Mouse (Mus musculus) heart, adult 2 months (tissue): ENCODE measurements at regions not wholly inside any gene's neighbourhood (a gene's known extent, or its start where the extent isn't known, plus 50 kb on each side); places are given as distances from the start of the nearest gene placed in this dataset.

ENCODE experiments used
- DNase-seq, 2 experiments: peaks; one replicate each; pipeline ENCODE4 v3.0.0; 2021
- H3K27ac ChIP-seq: fragments of 200-600 bp; 2 replicates; pipeline ENCODE4 v1.8.1; 2022
- H3K27me3 ChIP-seq: fragments of 200-500 bp; 2 replicates; pipeline ENCODE4 v1.6.1; 2012; ENCODE audit warnings: mild to moderate bottlenecking, low read length, inconsistent platforms, mixed read lengths; ENCODE audit not compliant: control insufficient read depth, insufficient read depth
- H3K36me3 ChIP-seq: fragments of 200-500 bp; 2 replicates; pipeline ENCODE4 v1.6.1; 2012; ENCODE audit warnings: low read length, inconsistent platforms; ENCODE audit not compliant: control insufficient read depth, insufficient read depth
- H3K4me1 ChIP-seq: fragments of 200-500 bp; 2 replicates; pipeline ENCODE4 v1.6.1; 2011; ENCODE audit warnings: low read length; ENCODE audit not compliant: control insufficient read depth, insufficient read depth
- H3K4me3 ChIP-seq: fragments of 200-600 bp; 2 replicates; pipeline ENCODE4 v1.8.1; 2022
- H3K79me2 ChIP-seq: fragments of 200-500 bp; replicated peaks from 2 replicates; pipeline ENCODE4 v1.6.1; 2012; ENCODE audit warnings: mild to moderate bottlenecking, inconsistent platforms, low read length, moderate library complexity, mixed read lengths; ENCODE audit not compliant: control insufficient read depth, insufficient read depth
- H3K9ac ChIP-seq: fragments of 200-500 bp; 2 replicates; pipeline ENCODE4 v1.6.1; 2012; ENCODE audit warnings: low read depth, mild to moderate bottlenecking, control low read depth, inconsistent platforms, low read length, mixed read lengths
- CTCF ChIP-seq: fragments of 200-600 bp; IDR thresholded peaks from 2 replicates; pipeline ENCODE4 v1.8.1; 2022; ENCODE audit warnings: antibody characterized with exemption, mild to moderate bottlenecking, moderate library complexity
- EP300 ChIP-seq: fragments of 200-500 bp; IDR thresholded peaks from 2 replicates; pipeline ENCODE4 v1.6.1; 2011; ENCODE audit warnings: low read depth, low read length, control low read depth; ENCODE audit not compliant: insufficient read depth
- POLR2A ChIP-seq: fragments of 200-500 bp; IDR thresholded peaks from 2 replicates; pipeline ENCODE4 v1.6.1; 2011; ENCODE audit warnings: mild to moderate bottlenecking, low read depth, low read length, control low read depth; ENCODE audit not compliant: insufficient read depth
- WGBS: fragments of 180-500 bp; shearing (Covaris S2); methylation state at CpG from one replicate; pipeline ENCODE4 v1.1.7; 2018; 5-methylcytosine and 5-hydroxymethylcytosine counted together
- intact Hi-C: fragments of 180-260 bp; cut with DNase I; formaldehyde crosslinking; loops from one replicate; pipeline ENCODE4 v1.15.1; 2025

- TF ChIP-seq CTCF, result no peak
- TF ChIP-seq POLR2A, result no peak
- no peak for TF ChIP-seq EP300
- Histone ChIP-seq H3K27ac (peak overlapping the region; percentile 69), H3K4me1 (peaks cover 4% of the 10 kb centered on the region), H3K79me2 (no peaks in the 10 kb centered on the region), H3K4me3 (no peak overlapping the region), H3K9ac (no peak overlapping the region), H3K36me3 (no peaks in the 10 kb centered on the region), H3K27me3 (no peaks in the 10 kb centered on the region)
- WGBS, result 25% methylated on average over 8 of the region's 8 CpGs
- DNase-seq, result no peak
- intact Hi-C loops, result loop anchor here (5.0 kb wide), 1 partner anchor 88 kb away; the partner anchor contains the start of gene Kctd15
Observed at GRCm38 (mm10) chr7:34569747-34570113, 86.8 kb downstream of the Kctd15 start.

- Histone ChIP-seq H3K9ac (no peak overlapping the region), H3K4me1 (peaks cover 4% of the 10 kb centered on the region), H3K79me2 (no peaks in the 10 kb centered on the region), H3K27ac (no peak overlapping the region), H3K36me3 (no peaks in the 10 kb centered on the region), H3K27me3 (no peaks in the 10 kb centered on the region), H3K4me3 (no peak overlapping the region)
- no peak for TF ChIP-seq POLR2A
- no peak for TF ChIP-seq CTCF
- no peak for TF ChIP-seq EP300
- WGBS, result 62% methylated on average over 5 of the region's 5 CpGs
- intact Hi-C loops, result no loop called here
- no peak for DNase-seq
Observed at GRCm38 (mm10) chr7:34567575-34567974, 89.0 kb downstream of the Kctd15 start.

- no peak overlapping the region for H3K4me3 ChIP-seq
- no peak overlapping the region for H3K9ac ChIP-seq
- 82% methylated on average over 2 of the region's 2 CpGs for WGBS
- no peak for DNase-seq
- no peaks in the 10 kb centered on the region for H3K36me3 ChIP-seq
- H3K27me3 ChIP-seq, result no peaks in the 10 kb centered on the region
- intact Hi-C loops, result no loop called here
- no peaks in the 10 kb centered on the region for H3K79me2 ChIP-seq
- peak; percentile 36 for TF ChIP-seq CTCF
- no peak for TF ChIP-seq EP300
- no peak for TF ChIP-seq POLR2A
- no peak overlapping the region for H3K27ac ChIP-seq
- H3K4me1 ChIP-seq, result no peaks in the 10 kb centered on the region
Observed at GRCm38 (mm10) chr7:34562160-34562559, 94.4 kb downstream of the Kctd15 start.

- intact Hi-C loops, result no loop called here
- DNase-seq, result no peak
- Histone ChIP-seq H3K79me2 (no peaks in the 10 kb centered on the region), H3K4me3 (no peak overlapping the region), H3K27me3 (no peaks in the 10 kb centered on the region), H3K9ac (no peak overlapping the region), H3K27ac (no peak overlapping the region), H3K36me3 (no peaks in the 10 kb centered on the region), H3K4me1 (no peaks in the 10 kb centered on the region)
- 79% methylated on average over 8 of the region's 8 CpGs for WGBS
- TF ChIP-seq POLR2A, result no peak
- TF ChIP-seq CTCF, result peak; percentile 28
Observed at GRCm38 (mm10) chr7:34558615-34559343, 97.8 kb downstream of the Kctd15 start.

GRCm38 (mm10) chr7:34555196-34555595 is 101.3 kb downstream of the Kctd15 start:
- Histone ChIP-seq H3K9ac (no peak overlapping the region), H3K27ac (no peak overlapping the region), H3K79me2 (no peaks in the 10 kb centered on the region), H3K4me1 (no peaks in the 10 kb centered on the region), H3K27me3 (no peaks in the 10 kb centered on the region), H3K4me3 (no peak overlapping the region), H3K36me3 (no peaks in the 10 kb centered on the region)
- intact Hi-C loops, result no loop called here
- peak in 1 of 2 experiments; percentile 30 for DNase-seq
- TF ChIP-seq EP300 (no peak), POLR2A (no peak), CTCF (no peak)
- 71% methylated on average over 6 of the region's 6 CpGs for WGBS

- no peak for DNase-seq
- Histone ChIP-seq H3K4me3 (no peak overlapping the region), H3K4me1 (no peaks in the 10 kb centered on the region), H3K27ac (no peak overlapping the region), H3K79me2 (no peaks in the 10 kb centered on the region), H3K27me3 (no peaks in the 10 kb centered on the region), H3K36me3 (no peaks in the 10 kb centered on the region), H3K9ac (no peak overlapping the region)
- TF ChIP-seq EP300, result no peak
- intact Hi-C loops, result no loop called here
- WGBS, result 61% methylated on average over 19 of the region's 19 CpGs
Observed at GRCm38 (mm10) chr7:34546609-34547316, 109.8 kb downstream of the Kctd15 start.
